Mouse (Mus musculus): ENCODE results near the gene Bmp4.

DNA sequence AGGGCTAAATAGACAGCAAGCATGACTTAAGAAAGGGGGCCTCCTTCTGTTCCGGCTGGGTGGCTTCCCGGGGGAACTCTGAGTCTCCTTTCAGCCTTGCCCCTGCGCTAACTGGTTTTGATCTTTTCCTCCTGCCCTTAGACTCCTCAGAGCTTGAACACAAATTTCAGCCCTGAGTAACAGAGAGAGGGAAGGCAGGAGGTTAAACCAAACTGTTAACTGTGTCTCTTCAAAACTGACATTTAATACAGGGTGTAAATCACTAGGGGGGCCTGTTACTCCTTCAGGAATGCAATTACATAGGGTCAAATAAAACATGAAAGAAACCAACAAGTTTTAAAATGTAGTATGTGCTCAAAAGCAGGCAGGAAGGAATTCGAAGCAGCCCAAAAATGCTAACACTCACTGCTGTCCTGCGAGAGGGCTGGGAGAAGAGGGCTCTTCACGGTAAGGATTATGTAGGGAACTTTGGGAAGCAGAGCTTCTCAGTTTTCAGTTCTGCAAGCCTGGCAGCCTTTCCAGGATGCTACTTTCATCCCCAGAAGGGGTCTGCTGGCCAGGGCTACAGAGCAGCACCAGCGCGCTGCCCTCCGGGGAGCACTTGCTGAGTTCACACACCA lies 46.1 kb upstream of the Bmp4 start:
- TF ChIP-seq ZNF384 (IDR thresholded peaks at IDR 0.05; ENCODE audit: low read depth, low read length) (no peak), ZC3H11A (IDR thresholded peaks at IDR 0.05; ENCODE audit: borderline replicate concordance, low read depth, low read length) (no peak), HCFC1 (IDR thresholded peaks at IDR 0.05; ENCODE audit: borderline replicate concordance, insufficient read depth, low read length) (no peak), CHD2 (IDR thresholded peaks at IDR 0.05; ENCODE audit: low read depth, low read length) (no peak), MAFK (IDR thresholded peaks at IDR 0.05; ENCODE audit: insufficient read depth, low read depth, low read length) (no peak)
